Mouse (Mus musculus) liver, adult (tissue): ENCODE data around the gene Rps27rt.

Experiments
- GATA4 ChIP-seq: IDR thresholded peaks from 2 replicates; pipeline ENCODE4 v1.6.1; 2014; ENCODE audit warnings: mild to moderate bottlenecking, low read length; ENCODE audit not compliant: insufficient replicate concordance

Rps27rt gene

DNA sequence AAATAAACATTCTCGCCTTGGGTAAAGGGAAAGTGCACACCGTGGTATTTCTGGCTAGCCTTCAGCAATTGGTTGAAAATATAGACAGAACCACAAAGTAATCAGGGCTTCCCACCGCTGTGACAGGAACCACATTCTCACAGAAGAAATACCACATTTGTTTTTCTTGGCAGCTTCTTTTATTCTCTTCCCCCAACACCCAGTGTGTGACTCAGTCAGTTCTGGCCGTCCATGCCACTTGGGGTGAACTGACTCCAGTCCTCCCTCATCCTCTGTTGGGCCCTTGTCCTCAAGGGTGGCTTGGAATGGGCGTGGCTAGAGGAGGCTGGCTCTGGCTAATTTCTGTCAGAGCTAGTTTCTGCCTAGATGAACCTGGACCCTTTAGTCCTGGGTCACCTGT, 34.1 kb downstream of the Rps27rt start:
- TF ChIP-seq GATA4, result no peak

DNA sequence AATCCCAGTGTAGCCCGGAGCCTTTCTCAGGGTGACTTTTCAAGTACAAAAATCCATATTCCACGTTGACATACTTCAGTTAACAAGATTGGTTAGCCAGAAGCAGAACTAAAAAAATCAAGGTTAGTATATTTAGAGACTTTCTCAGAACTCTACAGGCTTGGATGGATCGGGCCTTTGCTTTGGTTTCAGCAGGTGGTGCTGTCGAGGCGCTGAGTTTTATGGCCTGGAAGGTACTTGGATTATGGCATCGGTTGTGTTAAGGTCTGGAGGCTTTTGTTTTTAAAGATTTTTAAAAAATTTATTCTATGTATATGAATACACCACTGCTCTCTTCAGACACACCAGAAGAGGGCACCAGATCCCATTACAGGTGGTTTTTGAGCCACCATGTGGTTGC, 37.0 kb downstream of the Rps27rt start:
- TF ChIP-seq GATA4, result no peak

DNA sequence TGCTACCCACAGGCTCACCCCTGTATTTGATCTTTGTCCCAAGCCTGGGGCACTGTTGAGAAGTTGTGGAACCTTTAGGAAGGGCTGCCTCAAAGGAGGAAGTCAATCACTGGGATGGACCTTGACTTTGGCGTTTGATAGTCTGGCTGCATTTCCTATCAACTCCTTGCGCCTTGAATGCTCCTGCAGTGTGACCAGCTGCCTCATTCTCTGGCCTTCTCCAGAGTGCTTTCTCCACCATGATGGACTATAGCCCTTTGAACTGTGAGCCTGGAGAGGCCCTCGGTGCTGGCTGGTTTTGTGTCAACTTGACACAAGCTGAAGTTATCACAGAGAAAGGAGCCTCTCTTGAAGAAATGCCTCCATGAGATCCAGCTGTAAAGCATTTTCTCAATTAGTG, 37.9 kb downstream of the Rps27rt start:
- TF ChIP-seq GATA4, result no peak

DNA sequence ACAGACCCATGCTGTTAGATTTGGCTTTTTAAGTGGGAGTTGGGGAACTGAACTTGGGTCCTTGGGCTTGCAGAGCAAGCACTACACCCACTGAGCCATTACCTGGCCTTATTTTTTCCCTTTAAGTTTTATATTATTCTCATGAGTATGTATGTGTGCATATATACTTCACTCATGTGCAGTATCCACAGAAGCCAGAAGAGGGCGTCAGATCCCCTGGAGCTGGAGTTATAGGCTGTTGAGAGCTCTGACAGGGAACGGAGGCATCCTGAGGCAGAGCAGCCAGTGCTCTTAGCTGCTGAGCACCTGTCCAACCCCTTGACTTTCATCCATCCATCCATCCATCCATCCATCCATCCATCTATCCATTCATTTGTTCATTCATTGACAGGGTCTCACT, 45.9 kb downstream of the Rps27rt start:
- TF ChIP-seq GATA4, result no peak

DNA sequence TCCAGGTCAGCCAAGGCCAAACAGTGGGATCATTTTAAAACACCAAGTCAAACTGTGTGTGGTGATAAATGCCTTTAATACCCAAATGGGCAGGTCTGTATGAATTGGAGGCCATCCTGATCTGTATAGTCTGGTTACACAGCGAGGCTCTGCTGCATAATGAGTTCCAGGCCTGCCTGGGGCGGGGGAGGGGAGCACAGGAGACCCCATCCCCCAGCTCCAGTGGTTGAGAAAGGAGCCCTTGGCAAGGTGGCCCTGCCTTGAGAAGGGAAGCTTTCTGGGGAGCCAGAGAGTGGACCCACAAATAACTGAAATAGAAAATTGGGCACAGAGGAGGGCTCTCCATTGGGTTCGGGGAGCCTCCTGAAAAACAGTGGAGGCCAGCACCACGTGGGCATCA, 47.2 kb downstream of the Rps27rt start:
- no peak for TF ChIP-seq GATA4

DNA sequence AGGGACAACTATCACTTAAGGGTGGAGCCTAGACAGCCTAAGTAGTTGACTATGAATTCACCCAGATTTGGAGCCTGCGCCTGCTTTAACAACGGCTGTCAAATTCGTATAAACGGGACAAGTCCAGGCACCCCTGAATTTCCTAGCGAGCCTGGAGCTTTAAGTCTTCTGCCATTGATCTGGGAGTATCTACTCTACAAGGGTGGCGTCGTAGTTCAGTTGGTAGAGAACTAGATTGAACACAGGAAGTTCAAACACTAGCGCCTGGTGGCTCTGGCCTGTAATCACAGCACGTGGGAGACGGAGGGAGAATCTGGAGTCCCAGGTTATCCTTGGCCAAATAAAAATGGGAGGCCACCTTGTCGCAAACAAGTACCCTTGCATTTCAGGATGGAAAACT, 48.3 kb downstream of the Rps27rt start:
- TF ChIP-seq GATA4, result no peak

DNA sequence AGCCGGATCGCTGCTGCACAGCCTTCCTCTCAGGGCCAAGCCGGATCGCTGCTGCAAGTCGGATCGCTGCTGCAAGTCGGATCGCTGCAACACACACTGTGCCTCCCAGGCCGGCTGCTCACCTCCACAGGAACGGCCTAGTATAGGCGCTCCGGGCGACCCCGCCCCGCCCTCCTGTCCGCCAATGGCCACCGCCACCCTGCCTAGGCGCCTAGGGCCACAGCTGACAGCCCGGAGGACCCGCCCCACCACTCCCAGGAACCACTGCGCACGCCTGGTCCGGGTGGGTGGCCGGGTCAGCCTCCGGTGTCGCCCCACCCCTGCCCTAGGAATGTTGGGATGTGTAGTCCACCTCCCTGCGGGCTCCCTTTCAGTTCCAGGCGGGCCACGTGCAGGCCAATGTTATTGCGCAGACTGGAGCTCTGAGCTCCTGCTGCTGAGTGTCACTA, 48.8 kb downstream of the Rps27rt start, which contains the start of gene Gpd1l:
Gpd1l (minus strand) TSS at position 265 of the 449 bp plus-strand sequence.
- TF ChIP-seq GATA4, result peak; percentile 71; the same call in 1 of the 2 replicates

DNA sequence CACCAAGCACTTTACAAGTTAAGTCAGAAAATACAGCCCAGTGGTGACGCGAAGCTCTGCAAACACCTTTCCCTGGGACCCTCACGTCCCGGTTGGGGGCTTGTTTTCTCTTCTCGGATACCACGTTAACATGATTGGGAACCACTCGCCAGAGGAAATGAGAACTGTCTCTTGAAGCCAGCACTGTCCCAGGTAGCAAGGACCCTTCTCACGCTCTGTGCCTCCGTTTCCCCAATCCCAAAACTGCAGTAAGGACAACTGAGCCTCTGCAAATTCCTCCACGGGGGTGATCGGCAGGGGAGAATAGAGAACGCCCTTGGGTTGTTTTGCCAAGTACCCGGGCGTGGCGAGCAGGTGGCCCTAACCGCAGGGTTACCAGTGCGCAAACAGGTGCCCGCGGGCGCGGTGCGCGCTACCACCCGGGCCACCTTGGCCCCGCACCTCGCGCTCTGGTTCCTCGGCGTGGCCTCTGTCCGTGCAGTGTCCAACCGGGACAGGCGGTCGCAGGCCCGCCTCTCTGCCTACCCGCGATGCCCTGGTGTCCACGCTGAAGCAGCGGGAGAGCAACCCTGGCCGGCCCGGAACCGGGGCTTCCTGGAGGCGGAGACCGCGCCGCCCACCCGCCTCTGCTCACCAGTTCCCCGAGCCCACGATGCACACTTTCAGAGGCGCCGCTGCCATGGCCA, 49.4 kb downstream of the Rps27rt start:
- TF ChIP-seq GATA4, result no peak

DNA sequence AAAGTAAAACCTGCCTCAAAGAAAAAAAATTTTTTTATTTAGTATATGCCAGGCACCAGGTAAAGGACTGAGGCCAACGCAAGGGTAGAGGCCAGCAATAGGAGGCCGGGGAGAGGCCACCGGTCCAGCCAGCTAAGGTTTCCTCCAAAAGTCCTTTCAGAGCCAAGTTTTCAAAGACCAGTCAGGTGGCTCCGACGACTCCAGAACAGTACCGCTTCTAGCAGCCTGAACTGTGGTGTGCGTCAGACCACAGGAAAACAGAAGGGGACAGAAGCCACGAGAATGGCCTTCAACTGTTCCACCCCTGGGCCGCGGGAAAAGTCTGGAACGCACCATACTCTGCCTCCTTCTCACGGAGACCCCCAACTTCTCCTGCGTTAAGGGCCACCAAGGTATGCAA, 49.9 kb downstream of the Rps27rt start:
- TF ChIP-seq GATA4, result no peak
